Mouse (Mus musculus): ENCODE results near the gene Mtfr1l. TPM values are rescaled to one million over a fixed set of nuclear protein-coding genes. Genes with fewer than 3 reads are reported as not detected.

Mtfr1l gene
- 155 and 156 TPM in 2 replicates for polyA plus RNA-seq (2015; fragmentation: Nextera tagmentation; extraction: Ambion mirVana)

GRCm38 (mm10) chr4:134534932-134535786 is at the start of gene Mtfr1l:
Mtfr1l (minus strand) TSS chr4:134535387.

GRCm38 (mm10) chr4:134551494-134552316 is 16.5 kb upstream of the Mtfr1l start, which contains the start of gene Selenon:
Selenon (minus strand) TSS chr4:134552166.

GRCm38 (mm10) chr4:134510845-134511411 is 24.3 kb downstream of the Mtfr1l start, which contains the start of gene Aunip:
Aunip (plus strand) TSS chr4:134510999.

GRCm38 (mm10) chr4:134496595-134497210 is 38.5 kb downstream of the Mtfr1l start, which contains the start of gene Paqr7:
Paqr7 (plus strand) TSS chr4:134496697.

Small RNA genes within 50 kb of the gene (microRNA-seq; reads per million reads assigned to microRNA genes)
- 0 reads per million in 2 experiments for gene Mir6403

Other genes with a start within 250 kb of the Mtfr1l start
- gene Pdik1l, start 247.5 kb downstream of the Mtfr1l start, polyA plus RNA-seq (2015; fragmentation: Nextera tagmentation; extraction: Ambion mirVana) = 5.7 and 5.8 TPM in 2 replicates
- gene Trim63, start 220.3 kb downstream of the Mtfr1l start, polyA plus RNA-seq (2015; fragmentation: Nextera tagmentation; extraction: Ambion mirVana) = 53.6 and 64.2 TPM in 2 replicates
- gene Slc30a2, start 192.2 kb downstream of the Mtfr1l start, polyA plus RNA-seq (2015; fragmentation: Nextera tagmentation; extraction: Ambion mirVana) = 0.33 and 0.44 TPM in 2 replicates
- gene Extl1, start 151.5 kb downstream of the Mtfr1l start, polyA plus RNA-seq (2015; fragmentation: Nextera tagmentation; extraction: Ambion mirVana) = 2.6 and 2.7 TPM in 2 replicates
- gene Pafah2, start 139.1 kb downstream of the Mtfr1l start, polyA plus RNA-seq (2015; fragmentation: Nextera tagmentation; extraction: Ambion mirVana) = 4.2 and 5.4 TPM in 2 replicates
- gene Stmn1, start 67.1 kb downstream of the Mtfr1l start, polyA plus RNA-seq (2015; fragmentation: Nextera tagmentation; extraction: Ambion mirVana) = 236 and 280 TPM in 2 replicates
- gene Paqr7, start 38.7 kb downstream of the Mtfr1l start, polyA plus RNA-seq (2015; fragmentation: Nextera tagmentation; extraction: Ambion mirVana) = 4.5 and 5.3 TPM in 2 replicates
- gene Aunip, start 24.4 kb downstream of the Mtfr1l start, polyA plus RNA-seq (2015; fragmentation: Nextera tagmentation; extraction: Ambion mirVana) = 1.0 and 1.9 TPM in 2 replicates
- gene Selenon, start 16.8 kb upstream of the Mtfr1l start, polyA plus RNA-seq (2015; fragmentation: Nextera tagmentation; extraction: Ambion mirVana) = 11.1 and 15.5 TPM in 2 replicates
- gene Man1c1, start 168.9 kb upstream of the Mtfr1l start, polyA plus RNA-seq (2015; fragmentation: Nextera tagmentation; extraction: Ambion mirVana) = 3.2 and 3.6 TPM in 2 replicates
- 10.1 and 13.5 TPM in 2 replicates for gene Ldlrap1, start 232.6 kb upstream of the Mtfr1l start, polyA plus RNA-seq (2015; fragmentation: Nextera tagmentation; extraction: Ambion mirVana)

All from skeletal muscle tissue, postnatal 0 days (tissue).